Comparison of ENCODE assay signal across 8 mouse cellular contexts in the genomic region with DNA sequence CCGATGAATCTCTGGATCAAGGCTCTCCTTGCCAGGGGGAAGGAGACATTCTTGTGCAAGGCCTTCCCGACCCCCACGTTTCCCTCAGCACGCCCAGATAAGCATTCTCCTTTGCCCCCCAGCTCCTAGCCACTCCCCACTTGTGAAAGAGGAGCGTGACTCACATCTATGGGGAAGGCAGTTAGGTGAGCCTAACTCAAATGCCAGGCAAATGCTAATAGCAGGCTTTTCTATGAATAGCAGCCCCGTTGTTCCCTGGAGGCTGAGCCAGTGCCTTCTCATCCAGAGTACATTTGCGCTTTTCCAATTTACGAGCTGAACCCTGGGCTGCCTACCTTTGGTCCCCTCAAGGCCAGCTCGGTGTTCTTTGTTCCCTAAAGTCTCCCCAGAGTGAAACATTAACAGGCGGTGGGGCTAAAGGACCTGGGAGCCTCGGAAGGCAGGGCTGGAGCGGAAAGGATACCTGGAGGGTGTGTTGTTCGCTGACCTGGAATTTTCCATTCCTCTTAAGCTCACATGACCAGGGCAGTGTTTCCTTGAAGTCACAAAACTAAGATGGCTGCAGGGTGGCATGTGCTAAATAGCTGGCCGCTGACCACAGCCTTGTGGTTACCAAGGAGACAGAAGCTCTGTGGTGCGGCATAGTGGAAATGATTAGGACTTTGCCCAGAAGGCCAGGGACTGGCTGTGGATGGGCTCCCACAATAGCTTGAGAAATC.
A peak's percentile ranks its signal among the peaks of the same experiment; 100 is the strongest.
DNase-seq lines count a peak whose midpoint lies in the region; ATAC-seq and TF ChIP-seq lines count a peak whose summit lies in the region.

No protein-coding gene starts in this region.

- no peak overlapping the region for H3K4me2 ChIP-seq in kidney, postnatal 0 days (ENCODE audit: low read length)

- H3K4me3 ChIP-seq in heart, embryonic 10.5 days: no peak overlapping the region
- no peak overlapping the region for H3K4me3 ChIP-seq in kidney, postnatal 0 days (replicated peaks; ENCODE audit: low read depth, low read length)
- H3K4me3 ChIP-seq in layer of hippocampus, adult 2 months: no peak overlapping the region

- H3K27me3 ChIP-seq in heart, embryonic 10.5 days (ENCODE audit: insufficient read depth, poor library complexity, severe bottlenecking): no peaks in the 10 kb centered on the region
- H3K27me3 ChIP-seq in kidney, postnatal 0 days (ENCODE audit: insufficient read depth, low read length): no peaks in the 10 kb centered on the region

- TF ChIP-seq CTCF in brain, embryonic 14.5 days (IDR thresholded peaks at IDR 0.05; ENCODE audit: borderline replicate concordance, extremely low read depth, insufficient read depth, insufficient read length): no peak
- no peak for TF ChIP-seq CTCF in kidney, postnatal 0 days (IDR thresholded peaks at IDR 0.05; ENCODE audit: low read depth)
- no peak for TF ChIP-seq CTCF in layer of hippocampus, adult 2 months (conservative IDR thresholded peaks at IDR 0.05)

- DNase-seq in heart, embryonic 10.5 days (ENCODE audit: low spot score): no peak
- no peak for DNase-seq in heart, postnatal 36 days
- DNase-seq in brain, embryonic 14.5 days (ENCODE audit: low read depth): peak; percentile 71
- peak; percentile 79 for DNase-seq in kidney, postnatal 0 days (ENCODE audit: low spot score)
- peak; percentile 27 to 59 for DNase-seq in lung, postnatal 4 days
- DNase-seq in gastrocnemius, adult 8-10 months (ENCODE audit: low spot score in 2 of 2): no peak
- no peak for DNase-seq in layer of hippocampus, adult 2 months (ENCODE audit: low spot score in 2 of 2)
- no peak for DNase-seq in frontal cortex, postnatal 25 days (ENCODE audit: low spot score in 2 of 2)

- peak; percentile 87 for ATAC-seq in kidney, postnatal 0 days (replicated peaks; ENCODE audit: low FRiP score, low read depth)

- peaks cover 33% of the 10 kb centered on the region for H3K4me1 ChIP-seq in heart, embryonic 10.5 days
- peaks cover 39% of the 10 kb centered on the region for H3K4me1 ChIP-seq in kidney, postnatal 0 days (replicated peaks; ENCODE audit: insufficient read depth, low read length)

- H3K27ac ChIP-seq in heart, embryonic 10.5 days: peak overlapping the region; percentile 70
- H3K27ac ChIP-seq in kidney, postnatal 0 days: peak overlapping the region; percentile 92
- H3K27ac ChIP-seq in layer of hippocampus, adult 2 months: no peak overlapping the region

- intact Hi-C loops in heart, postnatal 36 days (cut with DNase I): no loop called here

- no peak for TF ChIP-seq POLR2A in brain, embryonic 14.5 days (IDR thresholded peaks at IDR 0.05; ENCODE audit: borderline replicate concordance, extremely low read depth, insufficient read depth, insufficient read length, poor library complexity, severe bottlenecking)

- H3K9ac ChIP-seq in kidney, postnatal 0 days (ENCODE audit: low read depth, low read length): 0 out of 2 replicates have a peak overlapping the region, but pooled peaks have one; percentile 20

- H3K36me3 ChIP-seq in heart, embryonic 10.5 days: no peaks in the 10 kb centered on the region
- no peaks in the 10 kb centered on the region for H3K36me3 ChIP-seq in kidney, postnatal 0 days (ENCODE audit: insufficient read depth, low read length)

- H3K9me3 ChIP-seq in heart, embryonic 10.5 days: no peaks in the 10 kb centered on the region
- no peaks in the 10 kb centered on the region for H3K9me3 ChIP-seq in kidney, postnatal 0 days (replicated peaks; ENCODE audit: low read length)

- 60% methylated on average over 15 of the region's 15 CpGs for WGBS in heart, embryonic 10.5 days
- WGBS in kidney, postnatal 0 days: 37% methylated on average over 15 of the region's 15 CpGs

Comparison
In these comparisons a context has a peak if more than half of its experiments do, and no peak if none do; other contexts are left out.
1. DNase-seq: peak in brain, embryonic 14.5 days (single experiment), kidney, postnatal 0 days (single experiment) and lung, postnatal 4 days (2 of 2); none in heart, embryonic 10.5 days (single experiment), heart, postnatal 36 days (0 of 2), gastrocnemius, adult 8-10 months (0 of 2), layer of hippocampus, adult 2 months (0 of 2) and frontal cortex, postnatal 25 days (0 of 2).